Mouse (Mus musculus) lung, embryonic 14.5 days (tissue): ENCODE measurements around the gene Lbhd1. TPM values are rescaled to one million over a fixed set of nuclear protein-coding genes. Genes with fewer than 3 reads are reported as not detected.

Experiments used
- ATAC-seq: fragments of 200-750 bp; cut with Nextera tagmentation; 2 replicates; pipeline ENCODE4 v1.8.0; 2017; ENCODE audit warnings: mild to moderate bottlenecking, moderate TSS enrichment, moderate library complexity; ENCODE audit not compliant: insufficient read depth
- DNase-seq: peaks from one replicate; pipeline ENCODE4 v3.0.0-alpha.2; 2015
- H3K27ac ChIP-seq: fragments of 300-500 bp; sonication (generic); 2 replicates; pipeline ENCODE4 v1.5.1; 2014; ENCODE audit warnings: low read depth, mild to moderate bottlenecking, moderate library complexity
- H3K27me3 ChIP-seq: fragments of 300-500 bp; sonication (generic); 2 replicates; pipeline ENCODE4 v1.6.1; 2014; ENCODE audit warnings: low read length, control low read depth; ENCODE audit not compliant: insufficient read depth
- H3K36me3 ChIP-seq: fragments of 300-500 bp; sonication (generic); 2 replicates; pipeline ENCODE4 v1.6.1; 2014; ENCODE audit warnings: control low read depth; ENCODE audit not compliant: insufficient read depth
- H3K4me1 ChIP-seq: fragments of 300-500 bp; sonication (generic); 2 replicates; pipeline ENCODE4 v1.6.1; 2014; ENCODE audit warnings: antibody characterized with exemption, control low read depth; ENCODE audit not compliant: insufficient read depth
- H3K4me2 ChIP-seq: fragments of 300-500 bp; sonication (generic); 2 replicates; pipeline ENCODE4 v1.6.1; 2014; ENCODE audit warnings: mild to moderate bottlenecking
- H3K4me3 ChIP-seq: fragments of 300-500 bp; sonication (generic); 2 replicates; pipeline ENCODE4 v1.5.1; 2014; ENCODE audit warnings: low read depth, low read length
- H3K9ac ChIP-seq: fragments of 300-500 bp; sonication (generic); 2 replicates; pipeline ENCODE4 v1.6.1; 2014
- H3K9me3 ChIP-seq: fragments of 300-500 bp; sonication (generic); 2 replicates; pipeline ENCODE4 v1.6.1; 2016; ENCODE audit warnings: low read depth, low read length, control low read depth
- CTCF ChIP-seq: IDR thresholded peaks from 2 replicates; pipeline ENCODE4 v1.5.1; 2016; ENCODE audit warnings: antibody characterized with exemption, low read depth
- whole genome bisulfite sequencing: fragments of 180-500 bp; shearing (Covaris S2); extraction: QIAGEN DNeasy Blood & Tissue Kit; methylation state at CpG from one replicate; pipeline ENCODE4 v1.1.7; 2014; 5-methylcytosine and 5-hydroxymethylcytosine counted together
- polyA plus RNA-seq: library from polyadenylated mRNA; unstranded; fragments of >200 nt; fragmentation: Nextera tagmentation; extraction: Ambion mirVana; gene quantifications from 2 replicates; pipeline ENCODE4 v1.2.1, GENCODE M21; 2014

The Lbhd1 gene
- polyA plus RNA-seq, 1 experiment from 2014 or later, result 72.1 TPM

GRCm38 (mm10) chr19:8841012-8841411 is 42.5 kb upstream of the Lbhd1 start:
- Histone ChIP-seq H3K27ac (no peak overlapping the region), H3K27me3 (no peaks in the 10 kb centered on the region)
- 89% methylated on average over 7 of the region's 7 CpGs for WGBS

GRCm38 (mm10) chr19:8842961-8843360 is 40.6 kb upstream of the Lbhd1 start:
- Histone ChIP-seq H3K4me3 (no peak overlapping the region), H3K9me3 (no peaks in the 10 kb centered on the region), H3K4me1 (peaks cover 11% of the 10 kb centered on the region), H3K4me2 (no peak overlapping the region), H3K27me3 (no peaks in the 10 kb centered on the region), H3K9ac (no peak overlapping the region), H3K27ac (no peak overlapping the region), H3K36me3 (peaks cover 32% of the 10 kb centered on the region; the same call in 1 of the 2 replicates)
- no peak for TF ChIP-seq CTCF
- ATAC-seq, result no peak
- no peak for DNase-seq
- 83% methylated on average over 6 of the region's 6 CpGs for WGBS

More at GRCm38 (mm10) chr19:8841012-8841411, 42.5 kb upstream of the Lbhd1 start:
- ATAC-seq (no peak), DNase-seq (no peak)
- peak overlapping the region; percentile 47 for H3K4me3 ChIP-seq
- H3K9ac ChIP-seq, result peak overlapping the region; percentile 61
- H3K4me2 ChIP-seq, result peak overlapping the region; percentile 78
- H3K36me3 ChIP-seq, result peaks cover 13% of the 10 kb centered on the region; the same call in 1 of the 2 replicates
- peaks cover 13% of the 10 kb centered on the region for H3K4me1 ChIP-seq
- TF ChIP-seq CTCF, result no peak
- no peaks in the 10 kb centered on the region for H3K9me3 ChIP-seq

GRCm38 (mm10) chr19:8844371-8845129 is 39.0 kb upstream of the Lbhd1 start:
- WGBS, result 64% methylated on average over 5 of the region's 5 CpGs
- peaks cover 32% of the 10 kb centered on the region; the same call in 1 of the 2 replicates for H3K36me3 ChIP-seq
- H3K27me3 ChIP-seq, result no peaks in the 10 kb centered on the region
- H3K4me3 ChIP-seq, result no peak overlapping the region
- DNase-seq, result peak; percentile 93
- H3K9ac ChIP-seq, result no peak overlapping the region
- H3K9me3 ChIP-seq, result no peaks in the 10 kb centered on the region
- no peaks in the 10 kb centered on the region for H3K4me1 ChIP-seq
- H3K4me2 ChIP-seq, result no peak overlapping the region
- H3K27ac ChIP-seq, result no peak overlapping the region
- TF ChIP-seq CTCF, result peak; percentile 80
- ATAC-seq, result no peak

- WGBS, result 67% methylated on average over 5 of the region's 5 CpGs
- Histone ChIP-seq H3K4me3 (no peak overlapping the region), H3K36me3 (peaks cover 25% of the 10 kb centered on the region; the same call in 1 of the 2 replicates), H3K27ac (no peak overlapping the region), H3K9me3 (no peaks in the 10 kb centered on the region), H3K4me2 (no peak overlapping the region), H3K9ac (no peak overlapping the region), H3K4me1 (0 out of 2 replicates have a peak, but pooled peaks cover 7% of the 10 kb centered on the region), H3K27me3 (no peaks in the 10 kb centered on the region)
- ATAC-seq, result no peak
- DNase-seq, result no peak
- no peak for TF ChIP-seq CTCF
Measured at GRCm38 (mm10) chr19:8848356-8848755, 35.2 kb upstream of the Lbhd1 start.

- DNase-seq (peak; percentile 74), ATAC-seq (peak; percentile 87)
- Histone ChIP-seq H3K27ac (peak within 1 kb of the TSS; percentile 27; the same call in 1 of the 2 replicates), H3K4me1 (0 out of 2 replicates have a peak, but pooled peaks cover 7% of the 10 kb centered on the region), H3K27me3 (no peaks in the 10 kb centered on the region), H3K9ac (peak within 1 kb of the TSS; percentile 20; the same call in 1 of the 2 replicates), H3K4me3 (no peak within 1 kb of the TSS), H3K36me3 (peaks cover 24% of the 10 kb centered on the region; the same call in 1 of the 2 replicates), H3K4me2 (peak within 1 kb of the TSS; percentile 27; the same call in 1 of the 2 replicates), H3K9me3 (no peaks in the 10 kb centered on the region)
- TF ChIP-seq CTCF, result no peak
- WGBS, result 16% methylated on average over 7 of the region's 7 CpGs
Measured at GRCm38 (mm10) chr19:8850402-8850901, 33.1 kb upstream of the Lbhd1 start, which contains the start of gene Lrrn4cl. Gene Lrrn4cl (plus strand): TSS chr19:8850768.

GRCm38 (mm10) chr19:8851639-8852038 is 31.9 kb upstream of the Lbhd1 start:
- H3K4me2 ChIP-seq, result no peak overlapping the region
- no peak overlapping the region for H3K4me3 ChIP-seq
- no peak overlapping the region for H3K27ac ChIP-seq
- DNase-seq, result no peak
- no peaks in the 10 kb centered on the region for H3K27me3 ChIP-seq
- 37% methylated on average over 7 of the region's 7 CpGs for WGBS
- peaks cover 12% of the 10 kb centered on the region; the same call in 1 of the 2 replicates for H3K36me3 ChIP-seq
- no peak for ATAC-seq
- H3K9me3 ChIP-seq, result no peaks in the 10 kb centered on the region
- no peak overlapping the region for H3K9ac ChIP-seq
- 0 out of 2 replicates have a peak, but pooled peaks cover 7% of the 10 kb centered on the region for H3K4me1 ChIP-seq
- peak; percentile 23; the same call in 1 of the 2 replicates for TF ChIP-seq CTCF
